Mouse (Mus musculus): ENCODE data around the gene Ubl7.

DNA sequence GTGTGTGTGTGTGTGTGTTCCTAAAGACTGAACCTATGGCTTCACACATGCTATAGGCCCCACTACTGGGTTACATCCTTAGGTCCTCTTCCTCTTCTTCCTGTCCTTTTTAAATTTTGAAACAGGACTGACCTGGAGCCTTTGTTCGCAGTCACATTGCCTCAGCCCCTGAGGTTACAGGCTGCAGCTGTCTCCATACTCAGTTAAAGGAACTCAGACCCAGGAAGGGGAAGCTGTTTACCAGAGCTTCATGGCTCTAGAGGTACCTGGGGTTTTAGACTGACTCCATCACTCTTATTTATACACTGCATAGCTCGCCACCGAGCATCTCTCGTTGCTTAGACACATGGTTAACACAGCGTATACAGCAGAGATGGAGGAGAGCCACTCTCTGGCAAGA, 60.6 kb downstream of the Ubl7 start:
- TF ChIP-seq HCFC1 (IDR thresholded peaks at IDR 0.05; ENCODE audit: borderline replicate concordance, insufficient read depth, low read length) (no peak), ZC3H11A (IDR thresholded peaks at IDR 0.05; ENCODE audit: borderline replicate concordance, low read depth, low read length) (no peak), ZNF384 (IDR thresholded peaks at IDR 0.05; ENCODE audit: low read depth, low read length) (no peak), CHD2 (IDR thresholded peaks at IDR 0.05; ENCODE audit: low read depth, low read length) (no peak)
